Mouse (Mus musculus) cerebellum, postnatal 36 days (tissue): ENCODE results near the gene Hoxc5.

ENCODE experiments used
- DNase-seq, 2 experiments: peaks; one replicate each; pipeline ENCODE4 v3.0.0; 2021 to 2022; ENCODE audit warnings: mixed read lengths in 2 of 2

Gene Hoxc5

DNA sequence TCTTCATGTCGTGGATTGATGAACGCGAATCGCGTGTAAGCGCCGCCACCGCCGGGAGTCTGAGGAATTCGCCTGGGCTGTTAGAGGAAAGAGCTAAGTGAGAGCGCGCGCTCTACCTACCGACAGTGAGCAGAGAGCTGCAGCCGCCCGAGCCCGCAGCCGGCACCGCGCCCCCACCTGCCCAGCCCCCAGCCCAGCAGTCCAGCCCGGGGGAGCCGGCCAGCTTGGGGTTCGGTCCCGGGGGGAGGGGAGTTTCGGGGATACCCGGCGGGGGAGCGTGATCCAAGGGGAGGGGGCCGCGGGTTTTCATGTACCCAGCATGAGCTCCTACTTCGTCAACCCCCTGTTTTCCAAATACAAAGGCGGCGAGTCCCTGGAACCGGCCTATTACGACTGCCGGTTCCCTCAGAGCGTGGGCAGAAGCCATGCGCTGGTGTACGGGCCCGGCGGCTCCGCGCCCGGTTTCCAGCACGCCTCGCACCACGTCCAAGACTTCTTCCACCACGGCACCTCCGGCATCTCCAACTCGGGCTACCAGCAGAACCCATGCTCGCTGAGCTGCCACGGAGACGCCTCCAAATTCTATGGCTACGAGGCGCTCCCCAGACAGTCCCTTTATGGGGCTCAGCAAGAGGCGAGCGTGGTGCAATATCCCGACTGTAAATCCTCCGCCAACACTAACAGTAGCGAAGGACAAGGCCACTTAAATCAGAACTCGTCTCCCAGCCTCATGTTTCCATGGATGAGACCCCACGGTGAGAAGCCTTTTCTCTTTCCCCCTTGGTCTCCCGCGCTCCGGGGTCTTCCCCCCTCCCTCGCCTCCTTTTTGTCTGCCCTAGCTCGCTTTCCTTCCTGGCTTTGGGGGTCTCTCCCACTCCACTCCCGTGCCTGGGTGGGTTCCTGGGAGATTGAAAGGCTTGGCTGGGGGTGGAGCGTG is 23.5 kb downstream of the Hoxc5 start, which contains the start of gene Hoxc8:
Gene Hoxc8 (plus strand): TSS at position 147 of the 937 bp plus-strand sequence.
- no peak for DNase-seq

DNA sequence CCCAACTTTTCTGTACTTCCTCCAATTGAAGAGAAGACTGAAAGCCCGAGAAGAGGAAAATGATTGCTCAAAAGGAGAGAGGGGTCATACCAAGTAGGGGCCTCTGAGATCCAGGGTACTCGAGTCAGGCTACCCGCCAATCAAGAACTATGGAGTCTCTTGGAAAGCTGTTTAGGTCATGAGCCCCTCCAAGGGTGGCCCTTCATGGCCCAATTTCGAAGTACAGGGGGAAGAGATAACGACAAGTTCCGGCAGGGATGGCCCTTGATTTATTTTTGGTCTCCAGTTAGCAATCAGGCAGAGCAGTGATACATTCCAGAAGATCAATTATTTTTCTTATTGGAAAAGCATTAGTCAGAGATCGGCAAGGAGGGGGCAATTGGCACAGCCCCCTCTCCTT is 24.5 kb downstream of the Hoxc5 start:
- no peak for DNase-seq

GRCm38 (mm10) chr15:102992206-102992605 is 25.0 kb downstream of the Hoxc5 start:
- no peak for DNase-seq

DNA sequence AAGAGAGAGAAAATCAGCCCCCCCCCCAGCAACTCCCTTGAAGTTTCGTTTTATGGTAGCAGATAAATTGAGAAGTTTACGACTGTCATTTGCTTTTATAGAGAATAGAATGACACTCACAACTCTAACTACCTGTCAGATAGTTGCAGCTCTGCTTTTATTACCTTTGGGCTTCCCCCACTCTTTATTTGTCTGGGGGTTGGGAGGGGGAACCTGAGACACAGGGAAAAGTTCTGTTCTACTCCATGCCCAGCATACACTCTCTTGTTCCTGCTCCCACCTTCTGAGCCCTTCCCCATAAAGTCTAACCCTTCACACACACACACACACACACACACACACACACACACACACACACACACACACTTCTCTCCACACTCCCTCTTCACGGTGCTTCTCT is 25.6 kb downstream of the Hoxc5 start:
- no peak for DNase-seq

DNA sequence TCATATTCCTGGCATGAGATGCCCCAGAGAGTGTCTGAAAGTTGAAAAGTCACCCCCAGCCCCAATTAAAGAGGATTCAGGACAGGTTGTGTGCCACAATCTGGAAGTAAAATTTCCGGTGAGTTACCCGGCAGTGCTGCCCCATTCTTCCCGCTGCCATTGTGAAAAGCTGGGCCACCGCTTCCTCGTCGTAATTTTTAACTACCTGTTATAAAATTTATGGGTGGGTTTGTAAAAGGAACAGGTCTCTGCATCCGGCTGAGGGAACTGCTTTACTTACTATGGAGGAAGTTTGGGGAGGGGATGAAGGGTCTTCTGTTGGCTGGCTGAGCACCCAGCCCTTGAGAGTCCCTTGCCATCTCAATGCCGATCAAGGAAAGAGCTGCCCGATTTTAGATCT is 29.3 kb downstream of the Hoxc5 start:
- DNase-seq: no peak

GRCm38 (mm10) chr15:102997431-102997830 is 30.2 kb downstream of the Hoxc5 start:
- no peak for DNase-seq

GRCm38 (mm10) chr15:102997939-102998355 is 30.7 kb downstream of the Hoxc5 start, which contains the start of gene Hoxc6:
TSS of gene Hoxc6 (plus strand) at chr15:102998257.
- no peak for DNase-seq

GRCm38 (mm10) chr15:102998608-102999182 is 31.5 kb downstream of the Hoxc5 start:
- no peak for DNase-seq

DNA sequence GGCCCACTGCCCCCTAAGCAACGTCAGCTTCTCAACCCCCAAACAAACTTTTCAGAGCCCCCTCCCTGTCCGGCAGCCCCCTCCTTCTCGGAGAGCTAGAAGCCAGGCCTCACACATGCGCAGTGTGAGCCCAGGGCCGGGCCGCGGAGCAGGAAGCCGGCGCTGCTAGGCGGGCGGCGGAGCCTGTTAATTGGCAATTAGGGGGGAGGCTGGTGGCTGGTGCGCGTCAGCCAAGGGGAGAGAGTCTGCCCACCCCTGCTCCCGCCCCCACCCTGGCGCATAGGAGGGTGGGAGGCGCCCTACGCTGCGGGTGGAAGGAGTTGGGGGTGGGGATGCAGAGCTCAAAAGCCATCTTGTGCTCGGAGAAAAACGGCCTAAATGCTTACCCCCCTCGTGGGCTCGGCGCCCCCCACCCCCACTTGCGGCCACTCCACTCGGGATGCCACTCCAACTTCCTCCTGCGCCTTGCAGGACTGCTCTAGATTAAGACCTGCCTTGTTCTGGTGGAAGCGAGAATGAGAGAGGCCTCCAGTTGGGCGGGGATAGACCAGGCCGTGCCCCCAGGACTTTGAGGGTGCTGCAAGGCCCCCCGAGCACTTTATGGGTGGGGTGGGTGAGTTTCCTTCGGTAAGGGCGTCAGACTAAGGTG is 32.1 kb downstream of the Hoxc5 start:
- DNase-seq: peak; percentile 39 to 41

DNA sequence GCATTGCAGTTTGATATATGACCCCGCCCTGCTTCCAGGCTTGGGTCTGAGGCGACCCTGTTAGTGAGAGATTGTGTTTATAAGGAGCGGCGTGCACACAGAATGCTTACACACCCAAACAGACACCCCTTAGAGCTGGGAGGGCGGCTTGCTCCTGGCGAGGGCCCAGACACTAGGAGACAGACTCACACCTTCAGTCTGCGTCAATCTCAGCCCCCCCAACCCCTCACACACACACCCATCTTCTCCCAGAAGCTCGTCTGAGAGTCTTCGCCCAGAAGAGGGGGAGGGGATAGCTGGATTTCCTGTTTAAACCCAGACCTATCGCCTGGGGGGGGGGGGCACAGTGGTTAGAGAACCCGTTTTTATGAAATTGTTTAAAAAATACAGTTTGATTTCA is 32.7 kb downstream of the Hoxc5 start:
- no peak for DNase-seq

DNA sequence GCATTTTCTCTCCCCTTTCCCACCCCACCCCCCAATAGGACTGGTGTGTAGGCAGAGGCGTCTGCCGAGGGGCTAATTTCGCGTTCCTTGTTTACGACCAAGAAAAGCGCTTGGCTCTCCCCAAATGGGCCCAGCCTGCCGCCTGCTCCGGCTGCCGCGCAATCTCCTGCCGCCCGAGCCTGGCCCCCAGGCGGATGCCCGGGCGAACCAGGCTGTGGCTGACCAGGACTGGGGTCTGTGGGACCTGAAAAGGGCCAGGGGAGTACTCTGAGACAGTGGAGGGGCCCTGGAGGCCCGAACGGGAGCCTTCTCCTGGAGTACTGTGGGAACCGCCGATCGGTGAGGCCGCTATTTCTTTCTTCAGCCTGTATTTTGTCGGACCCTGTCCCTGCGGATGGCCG is 33.3 kb downstream of the Hoxc5 start:
- no peak for DNase-seq

DNA sequence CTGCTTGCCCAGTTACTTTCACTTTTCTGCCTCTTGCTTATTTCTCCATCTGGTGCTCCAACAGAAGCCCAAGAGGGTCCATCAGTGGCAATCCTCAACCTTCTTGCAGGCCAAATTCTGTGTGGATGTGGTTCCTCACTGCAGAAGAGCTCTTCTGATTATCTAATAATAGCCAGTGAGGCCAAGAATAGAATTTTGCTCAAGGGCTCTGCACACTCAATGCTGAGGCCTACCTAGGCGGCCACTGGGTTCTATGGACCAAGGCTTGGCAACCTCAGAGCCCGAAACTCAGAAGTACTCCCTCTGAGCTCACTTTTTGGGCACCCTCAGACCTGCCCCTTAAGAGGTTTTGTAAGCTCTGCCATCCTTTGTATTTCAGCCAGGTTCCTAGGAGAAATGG is 34.1 kb downstream of the Hoxc5 start:
- no peak for DNase-seq

- DNase-seq: no peak
Observed at GRCm38 (mm10) chr15:103002156-103002555, 34.9 kb downstream of the Hoxc5 start.

DNA sequence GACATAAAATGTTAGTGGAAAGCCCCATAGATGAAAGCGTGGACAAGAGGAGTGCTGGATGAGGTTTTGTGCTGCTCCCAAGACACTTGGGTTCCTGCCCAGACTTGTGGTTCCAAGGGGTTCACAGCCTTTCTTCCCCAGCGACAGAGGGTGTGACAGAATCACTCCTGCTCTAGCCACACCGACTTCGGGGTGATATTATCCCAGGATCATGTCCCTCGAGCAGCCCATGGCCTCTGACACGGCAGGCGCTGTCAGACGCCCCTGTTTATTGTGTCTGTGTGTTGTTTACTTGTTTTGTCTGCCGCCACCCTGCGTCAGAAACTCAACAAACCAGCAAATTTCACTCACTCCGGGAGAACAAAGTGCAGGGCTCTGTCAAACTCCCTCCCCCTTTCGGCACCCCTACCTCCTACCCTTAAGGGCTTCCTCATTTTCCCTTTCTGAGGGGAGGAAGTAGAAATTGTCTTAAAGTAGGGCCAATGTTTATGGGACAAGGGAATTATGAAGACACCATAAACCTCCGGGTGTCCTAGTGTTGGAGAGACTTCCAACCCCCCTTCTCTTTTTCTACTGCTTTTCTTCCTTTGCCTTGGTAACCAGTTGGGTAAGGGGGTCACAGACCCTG is 35.7 kb downstream of the Hoxc5 start:
- no peak for DNase-seq

DNA sequence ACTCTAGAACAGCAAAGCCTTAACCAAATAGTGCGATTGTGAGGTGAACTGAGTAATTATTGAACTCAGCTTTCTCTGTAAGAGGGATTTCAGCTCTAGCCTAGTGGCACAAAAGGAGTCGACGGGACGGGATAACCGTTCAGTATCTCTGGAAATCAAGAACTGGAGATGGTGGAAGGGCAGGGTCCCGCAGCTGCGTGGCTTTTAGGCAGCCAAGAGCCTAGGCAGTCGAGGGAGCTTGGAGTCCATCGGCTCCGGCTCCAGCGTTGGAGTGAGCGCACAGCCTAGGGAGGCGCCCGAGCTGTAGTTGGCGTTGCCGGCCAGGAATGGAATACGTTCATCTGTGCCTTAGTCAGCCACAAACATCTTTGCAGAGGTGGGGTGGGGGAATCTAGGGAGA is 38.1 kb downstream of the Hoxc5 start:
- DNase-seq: no peak

- DNase-seq: no peak
Observed at GRCm38 (mm10) chr15:103005797-103006196, 38.6 kb downstream of the Hoxc5 start.

- no peak for DNase-seq
Observed at GRCm38 (mm10) chr15:103006326-103006725, 39.1 kb downstream of the Hoxc5 start.

DNA sequence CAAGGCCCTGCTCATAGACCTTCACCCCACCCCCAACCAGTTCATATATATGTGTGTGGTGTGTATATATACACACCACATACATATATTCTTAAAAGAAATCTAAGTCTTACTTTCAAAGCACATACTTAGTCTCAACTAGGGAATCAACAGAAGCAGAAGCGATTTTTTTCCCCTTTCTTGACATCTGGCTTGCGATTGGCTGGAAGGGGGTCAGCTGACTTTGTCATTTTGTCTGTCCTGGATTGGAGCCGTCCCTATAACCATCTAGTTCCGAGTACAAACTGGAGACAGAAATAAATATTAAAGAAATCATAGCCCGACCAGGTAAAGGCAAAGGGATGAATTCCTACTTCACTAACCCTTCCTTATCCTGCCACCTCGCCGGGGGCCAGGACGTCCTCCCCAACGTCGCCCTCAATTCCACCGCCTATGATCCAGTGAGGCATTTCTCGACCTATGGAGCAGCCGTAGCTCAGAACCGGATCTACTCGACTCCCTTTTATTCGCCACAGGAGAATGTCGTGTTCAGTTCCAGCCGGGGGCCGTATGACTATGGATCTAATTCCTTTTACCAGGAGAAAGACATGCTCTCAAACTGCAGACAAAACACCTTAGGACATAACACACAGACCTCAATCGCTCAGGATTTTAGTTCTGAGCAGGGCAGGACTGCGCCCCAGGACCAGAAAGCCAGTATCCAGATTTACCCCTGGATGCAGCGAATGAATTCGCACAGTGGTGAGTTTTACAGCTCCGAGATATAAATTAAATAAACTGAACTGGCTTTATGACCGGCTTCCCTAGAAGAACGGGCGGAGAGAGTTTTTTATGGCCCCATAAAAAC is 42.2 kb downstream of the Hoxc5 start:
- no peak for DNase-seq

DNA sequence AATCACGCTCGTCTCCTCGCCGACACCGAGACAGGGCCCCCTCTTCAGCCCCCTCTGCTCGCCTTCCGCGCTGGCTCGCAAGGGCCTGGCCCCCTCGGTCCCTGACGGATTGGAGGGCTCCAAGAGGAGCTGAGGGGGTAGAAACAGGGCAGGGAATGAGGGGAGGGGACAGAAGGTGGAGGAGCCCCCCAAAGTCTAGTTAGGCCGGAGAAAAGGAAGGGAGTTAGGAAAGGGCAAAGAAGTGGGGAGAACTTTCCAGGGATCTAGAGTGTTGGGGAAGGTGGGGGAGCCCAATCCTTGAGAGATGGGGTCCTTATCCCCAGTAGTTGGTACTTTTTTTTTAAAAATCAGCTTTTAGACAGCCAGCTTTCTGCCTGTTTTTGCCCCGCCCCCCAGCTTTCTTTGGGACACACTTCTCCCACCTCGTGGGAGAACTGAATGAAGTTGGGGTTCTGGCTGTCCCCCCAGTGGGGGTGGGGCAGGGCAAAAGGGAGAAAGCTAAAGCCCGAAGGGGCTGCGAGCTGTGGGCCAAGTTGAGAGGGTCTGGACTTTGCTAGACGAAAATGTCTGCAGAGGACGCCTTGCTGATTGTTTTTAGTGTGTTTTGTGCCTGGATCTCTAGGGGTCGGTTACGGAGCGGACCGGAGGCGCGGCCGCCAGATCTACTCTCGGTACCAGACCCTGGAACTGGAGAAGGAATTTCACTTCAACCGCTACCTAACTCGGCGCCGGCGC is 43.0 kb downstream of the Hoxc5 start:
- DNase-seq: no peak

DNA sequence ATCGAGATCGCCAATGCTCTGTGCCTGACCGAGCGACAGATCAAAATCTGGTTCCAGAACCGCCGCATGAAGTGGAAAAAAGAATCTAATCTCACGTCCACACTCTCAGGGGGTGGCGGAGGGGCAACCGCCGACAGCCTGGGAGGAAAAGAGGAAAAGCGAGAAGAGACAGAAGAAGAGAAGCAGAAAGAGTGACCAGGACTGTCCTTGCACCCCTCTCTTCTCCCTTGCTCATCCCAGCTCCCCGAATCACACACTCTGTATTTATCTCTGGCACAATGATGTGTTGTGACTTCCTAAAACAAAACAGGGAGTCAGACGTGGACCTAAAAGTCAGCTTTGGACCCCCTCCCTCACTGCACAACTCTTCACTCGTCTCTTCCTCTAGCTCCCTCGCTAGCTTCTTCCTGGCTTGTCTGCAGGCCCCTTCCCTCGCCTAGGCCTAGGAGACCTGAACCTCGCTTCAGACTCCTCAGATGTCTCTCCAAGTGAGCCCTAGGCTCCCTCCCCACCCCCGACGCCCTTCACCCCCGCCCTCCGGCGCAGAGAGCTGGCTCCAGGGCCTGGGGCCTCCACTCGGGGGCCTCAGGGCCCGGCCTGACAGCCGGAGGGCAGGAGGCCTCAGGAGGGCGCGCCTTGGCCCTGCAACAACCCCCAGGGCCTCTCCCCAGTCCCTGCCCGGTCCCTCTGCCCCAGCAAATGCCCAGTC is 43.8 kb downstream of the Hoxc5 start:
- DNase-seq: no peak
